Mouse (Mus musculus) heart, adult 2 months (tissue): ENCODE data around the gene Stk11. TPM values are rescaled to one million over a fixed set of nuclear protein-coding genes. Genes with fewer than 3 reads are reported as not detected.
"Not testable (repeated sequence)": the region's sequence is repeated elsewhere in the genome, so short reads cannot be mapped to it uniquely, and the experiment has no call there.

ENCODE experiments used
- DNase-seq, 2 experiments: peaks; one replicate each; pipeline ENCODE4 v3.0.0; 2021
- H3K27ac ChIP-seq: fragments of 200-600 bp; 2 replicates; pipeline ENCODE4 v1.8.1; 2022
- H3K27me3 ChIP-seq: fragments of 200-500 bp; 2 replicates; pipeline ENCODE4 v1.6.1; 2012; ENCODE audit warnings: mild to moderate bottlenecking, low read length, inconsistent platforms, mixed read lengths; ENCODE audit not compliant: control insufficient read depth, insufficient read depth
- H3K36me3 ChIP-seq: fragments of 200-500 bp; 2 replicates; pipeline ENCODE4 v1.6.1; 2012; ENCODE audit warnings: low read length, inconsistent platforms; ENCODE audit not compliant: control insufficient read depth, insufficient read depth
- H3K4me1 ChIP-seq: fragments of 200-500 bp; 2 replicates; pipeline ENCODE4 v1.6.1; 2011; ENCODE audit warnings: low read length; ENCODE audit not compliant: control insufficient read depth, insufficient read depth
- H3K4me3 ChIP-seq: fragments of 200-600 bp; 2 replicates; pipeline ENCODE4 v1.8.1; 2022
- H3K79me2 ChIP-seq: fragments of 200-500 bp; replicated peaks from 2 replicates; pipeline ENCODE4 v1.6.1; 2012; ENCODE audit warnings: mild to moderate bottlenecking, inconsistent platforms, low read length, moderate library complexity, mixed read lengths; ENCODE audit not compliant: control insufficient read depth, insufficient read depth
- H3K9ac ChIP-seq: fragments of 200-500 bp; 2 replicates; pipeline ENCODE4 v1.6.1; 2012; ENCODE audit warnings: low read depth, mild to moderate bottlenecking, control low read depth, inconsistent platforms, low read length, mixed read lengths
- CTCF ChIP-seq: fragments of 200-600 bp; IDR thresholded peaks from 2 replicates; pipeline ENCODE4 v1.8.1; 2022; ENCODE audit warnings: antibody characterized with exemption, mild to moderate bottlenecking, moderate library complexity
- EP300 ChIP-seq: fragments of 200-500 bp; IDR thresholded peaks from 2 replicates; pipeline ENCODE4 v1.6.1; 2011; ENCODE audit warnings: low read depth, low read length, control low read depth; ENCODE audit not compliant: insufficient read depth
- POLR2A ChIP-seq: fragments of 200-500 bp; IDR thresholded peaks from 2 replicates; pipeline ENCODE4 v1.6.1; 2011; ENCODE audit warnings: mild to moderate bottlenecking, low read depth, low read length, control low read depth; ENCODE audit not compliant: insufficient read depth
- WGBS: fragments of 180-500 bp; shearing (Covaris S2); methylation state at CpG from one replicate; pipeline ENCODE4 v1.1.7; 2018; 5-methylcytosine and 5-hydroxymethylcytosine counted together
- intact Hi-C: fragments of 180-260 bp; cut with DNase I; formaldehyde crosslinking; loops from one replicate; pipeline ENCODE4 v1.15.1; 2025
- polyA plus RNA-seq: library from polyadenylated mRNA; depleted of rRNA; stranded (reverse); fragments of >200 nt; gene quantifications from 2 replicates; pipeline ENCODE4 v1.2.3, GENCODE M21; 2012
- total RNA-seq, 2 experiments: library from RNA; stranded (reverse); gene quantifications; 2 replicates each; pipeline ENCODE4 v1.2.3; 2021

Gene Stk11
- total and polyA plus RNA-seq, 3 experiments, result 127 to 161 (median 140) TPM

GRCm38 (mm10) chr10:80163721-80164120 is 48.1 kb downstream of the Stk11 start:
- 46% methylated on average over 8 of the region's 8 CpGs for WGBS
- no peak overlapping the region for H3K4me3 ChIP-seq

GRCm38 (mm10) chr10:80164161-80164997 is 48.8 kb downstream of the Stk11 start:
- Histone ChIP-seq H3K79me2 (no peaks in the 10 kb centered on the region), H3K27me3 (no peaks in the 10 kb centered on the region), H3K9ac (peak overlapping the region; percentile 37), H3K4me3 (peak overlapping the region; percentile 64), H3K27ac (peak overlapping the region; percentile 74), H3K4me1 (peaks cover 23% of the 10 kb centered on the region), H3K36me3 (peaks cover 2% of the 10 kb centered on the region; the same call in 1 of the 2 replicates)
- TF ChIP-seq EP300, result no peak
- no peak for TF ChIP-seq POLR2A
- no peak for TF ChIP-seq CTCF
- intact Hi-C loops, result no loop called here
- WGBS, result 8% methylated on average over 44 of the region's 44 CpGs
- DNase-seq, result peak in 1 of 2 experiments; percentile 54

More at GRCm38 (mm10) chr10:80163721-80164120, 48.1 kb downstream of the Stk11 start:
- Histone ChIP-seq H3K27me3 (no peaks in the 10 kb centered on the region), H3K4me1 (peaks cover 29% of the 10 kb centered on the region), H3K27ac (peak overlapping the region; percentile 74), H3K79me2 (no peaks in the 10 kb centered on the region), H3K9ac (no peak overlapping the region), H3K36me3 (peaks cover 1% of the 10 kb centered on the region; the same call in 1 of the 2 replicates)
- no peak for TF ChIP-seq EP300
- TF ChIP-seq CTCF, result no peak
- TF ChIP-seq POLR2A, result no peak
- peak; percentile 53 to 72 for DNase-seq
- intact Hi-C loops, result no loop called here

- Histone ChIP-seq H3K27ac (peak overlapping the region; percentile 74), H3K36me3 (peaks cover 2% of the 10 kb centered on the region; the same call in 1 of the 2 replicates), H3K79me2 (no peaks in the 10 kb centered on the region), H3K27me3 (no peaks in the 10 kb centered on the region), H3K4me3 (peak overlapping the region; percentile 64), H3K4me1 (peaks cover 21% of the 10 kb centered on the region), H3K9ac (peak overlapping the region; percentile 37)
- intact Hi-C loops, result loop anchor here (1.0 to 5.0 kb wide), 2 partner anchors 20 to 313 kb away; partner anchors contain the start of gene Ptbp1
- peak; percentile 96 for DNase-seq
- WGBS, result under 1% methylated on average over 17 of the region's 17 CpGs
- TF ChIP-seq EP300, result peak; percentile 100
- TF ChIP-seq POLR2A, result peak; percentile 95
- 0 out of 2 replicates have a peak, but pooled peaks have one; percentile 100 for TF ChIP-seq CTCF
These were observed 49.4 kb downstream of the Stk11 start for GRCm38 (mm10) chr10:80164998-80165344.

- peak in 1 of 2 experiments; percentile 29 for DNase-seq
- 26% methylated on average over 20 of the region's 20 CpGs for WGBS
- Histone ChIP-seq H3K4me3 (peak within 1 kb of the TSS; percentile 64), H3K27ac (peak within 1 kb of the TSS; percentile 88), H3K4me1 (peaks cover 17% of the 10 kb centered on the region), H3K9ac (peak within 1 kb of the TSS; percentile 37), H3K36me3 (peaks cover 2% of the 10 kb centered on the region; the same call in 1 of the 2 replicates), H3K27me3 (no peaks in the 10 kb centered on the region), H3K79me2 (peaks cover 1% of the 10 kb centered on the region)
- intact Hi-C loops, result loop anchor here (1.0 to 5.0 kb wide), 3 partner anchors 20 to 313 kb away; partner anchors contain the start of genes Ptbp1 and Stk11
- TF ChIP-seq CTCF, result no peak; the same call in 1 of the 2 replicates
- TF ChIP-seq EP300, result no peak
- TF ChIP-seq POLR2A, result no peak
These were observed 50.0 kb downstream of the Stk11 start, which contains the start of gene Cirbp for GRCm38 (mm10) chr10:80165392-80166128. Cirbp (plus strand) TSS chr10:80165985.

- WGBS, result 91% methylated on average over 4 of the region's 4 CpGs
- not testable (repeated sequence) for H3K9ac ChIP-seq, H3K4me3 ChIP-seq, H3K79me2 ChIP-seq, H3K27ac ChIP-seq, H3K27me3 ChIP-seq, DNase-seq, H3K36me3 ChIP-seq
- H3K4me1 ChIP-seq, result peaks cover 14% of the 10 kb centered on the region
- intact Hi-C loops, result loop anchor here (2.0 to 5.0 kb wide), 2 partner anchors 51 to 314 kb away; partner anchors contain the start of genes Ptbp1 and Stk11
These were observed 50.5 kb downstream of the Stk11 start for GRCm38 (mm10) chr10:80166136-80166535.
